Mouse (Mus musculus): ENCODE results near the gene Inpp5e. TPM values are rescaled to one million over a fixed set of nuclear protein-coding genes. Genes with fewer than 3 reads are reported as not detected.
A peak's percentile ranks its signal among the peaks of the same experiment; 100 is the strongest.
"Not testable (repeated sequence)": the region's sequence is repeated elsewhere in the genome, so short reads cannot be mapped to it uniquely, and the experiment has no call there.

The Inpp5e gene
- polyA plus RNA-seq, 1 experiment from 2014 or later: 25.7 TPM

DNA sequence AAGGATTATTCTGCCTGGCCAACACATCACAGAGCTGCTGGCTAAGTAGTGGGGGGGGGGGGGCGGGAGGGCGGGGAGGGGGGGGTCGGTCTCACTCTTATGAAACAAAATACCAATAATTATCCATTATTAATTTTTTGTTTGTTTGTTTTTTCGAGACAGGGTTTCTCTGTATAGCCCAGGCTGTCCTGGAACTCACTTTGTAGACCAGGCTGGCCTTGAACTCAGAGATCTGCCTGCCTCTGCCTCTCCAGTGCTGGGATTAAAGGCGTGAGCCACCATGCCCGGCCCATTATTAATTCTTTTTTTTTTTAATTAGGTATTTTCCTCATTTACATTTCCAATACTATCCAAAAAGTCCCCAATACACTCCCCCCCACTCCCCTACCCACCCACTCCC lies 28.1 kb downstream of the Inpp5e start:
- H3K9me3 ChIP-seq; ATAC-seq (ENCODE audit: low FRiP score, low read depth); H3K27me3 ChIP-seq; H3K27ac ChIP-seq: not testable (repeated sequence)
- WGBS: 28% methylated on average over 6 of the region's 6 CpGs
- H3K4me3 ChIP-seq: peak overlapping the region; percentile 85
- H3K36me3 ChIP-seq: peaks cover 67% of the 10 kb centered on the region
- peak overlapping the region; percentile 86 for H3K4me2 ChIP-seq (replicated peaks)
- H3K4me1 ChIP-seq: peaks cover 12% of the 10 kb centered on the region
- peak overlapping the region; percentile 85 for H3K9ac ChIP-seq

DNA sequence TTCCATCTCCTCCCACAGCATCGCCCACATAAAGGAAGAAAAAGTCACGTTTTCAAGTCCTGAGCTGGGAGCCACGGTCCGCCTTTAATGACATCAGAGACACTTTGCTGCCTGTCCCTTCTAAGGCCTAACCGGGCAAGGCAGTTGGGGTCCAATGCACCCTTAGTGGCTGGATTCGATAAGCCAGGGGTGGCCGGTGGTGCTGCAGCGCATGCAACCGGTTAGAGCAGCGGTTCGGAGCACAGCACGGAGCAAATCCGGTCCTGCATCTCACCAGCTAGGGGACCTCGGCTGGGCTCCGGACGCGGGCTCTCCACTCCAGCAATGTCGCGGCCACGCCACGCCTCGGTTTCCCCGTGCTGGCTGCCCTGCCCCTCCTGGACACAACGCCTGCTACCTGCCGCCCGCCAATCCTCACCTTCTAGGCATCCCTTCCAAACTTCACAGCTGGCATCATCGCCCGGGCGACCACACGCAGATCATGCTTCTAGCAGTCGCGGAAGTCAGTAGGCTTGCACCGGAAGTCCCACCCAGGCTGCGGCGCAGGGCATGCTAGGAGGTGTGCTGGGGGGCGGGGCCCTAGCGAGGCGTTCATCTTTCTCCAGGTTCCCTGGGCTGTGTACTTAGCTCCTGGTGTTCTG lies 28.8 kb downstream of the Inpp5e start, which contains the start of gene Snapc4:
Snapc4 (minus strand) TSS at position 523 of the 641 bp plus-strand sequence.
- Histone ChIP-seq H3K9me3 (no peaks in the 10 kb centered on the region), H3K4me1 (peaks cover 12% of the 10 kb centered on the region), H3K27me3 (no peaks in the 10 kb centered on the region), H3K9ac (peak within 1 kb of the TSS; percentile 85), H3K4me3 (peak within 1 kb of the TSS; percentile 85), H3K4me2 (replicated peaks) (peak within 1 kb of the TSS; percentile 86), H3K36me3 (peaks cover 67% of the 10 kb centered on the region), H3K27ac (0 out of 2 replicates have a peak within 1 kb of the TSS, but pooled peaks have one; percentile 22)
- peak; percentile 95 for ATAC-seq (ENCODE audit: low FRiP score, low read depth)
- under 1% methylated on average over 38 of the region's 38 CpGs for WGBS

GRCm38 (mm10) chr2:26372396-26372795 lies 36.6 kb downstream of the Inpp5e start:
- WGBS: 93% methylated on average over 8 of the region's 8 CpGs
- Histone ChIP-seq H3K4me1 (no peaks in the 10 kb centered on the region), H3K27ac (no peak overlapping the region), H3K9me3 (no peaks in the 10 kb centered on the region), H3K4me3 (no peak overlapping the region), H3K4me2 (replicated peaks) (no peak overlapping the region), H3K36me3 (peaks cover 99% of the 10 kb centered on the region), H3K9ac (no peak overlapping the region), H3K27me3 (no peaks in the 10 kb centered on the region)
- ATAC-seq (ENCODE audit: low FRiP score, low read depth): no peak

GRCm38 (mm10) chr2:26368572-26368971 lies 40.4 kb downstream of the Inpp5e start:
- H3K9me3 ChIP-seq: no peaks in the 10 kb centered on the region
- peak overlapping the region; percentile 5; the same call in 1 of the 2 replicates for H3K9ac ChIP-seq
- no peak overlapping the region for H3K27ac ChIP-seq
- no peak overlapping the region for H3K4me3 ChIP-seq
- no peaks in the 10 kb centered on the region for H3K27me3 ChIP-seq
- H3K4me2 ChIP-seq (replicated peaks): no peak overlapping the region
- 84% methylated on average over 1 of the region's 1 CpGs for WGBS
- ATAC-seq (ENCODE audit: low FRiP score, low read depth): no peak
- H3K4me1 ChIP-seq: no peaks in the 10 kb centered on the region
- H3K36me3 ChIP-seq: peaks cover 99% of the 10 kb centered on the region

DNA sequence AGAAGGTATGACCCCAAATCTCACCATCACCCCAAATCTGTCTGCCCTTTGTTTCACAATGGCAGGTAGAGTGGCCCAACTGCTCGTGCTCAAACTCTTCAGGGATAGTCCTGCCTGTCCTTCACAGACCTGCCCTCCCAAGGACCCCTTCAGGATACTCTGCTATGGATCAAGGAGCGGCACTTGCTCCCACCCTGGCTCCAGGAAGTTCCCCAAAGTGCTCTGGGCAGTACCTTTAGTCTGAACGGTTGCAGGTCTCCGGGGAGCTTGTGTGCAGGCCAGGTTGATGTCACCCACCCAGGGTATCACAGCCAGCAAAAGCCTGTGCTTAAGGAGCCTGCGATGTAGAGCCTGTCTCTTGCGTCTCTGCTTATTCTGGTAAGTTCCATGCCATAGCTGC lies 41.1 kb downstream of the Inpp5e start:
- no peak for ATAC-seq (ENCODE audit: low FRiP score, low read depth)
- H3K36me3 ChIP-seq: peaks cover 99% of the 10 kb centered on the region
- WGBS: 91% methylated on average over 6 of the region's 6 CpGs

DNA sequence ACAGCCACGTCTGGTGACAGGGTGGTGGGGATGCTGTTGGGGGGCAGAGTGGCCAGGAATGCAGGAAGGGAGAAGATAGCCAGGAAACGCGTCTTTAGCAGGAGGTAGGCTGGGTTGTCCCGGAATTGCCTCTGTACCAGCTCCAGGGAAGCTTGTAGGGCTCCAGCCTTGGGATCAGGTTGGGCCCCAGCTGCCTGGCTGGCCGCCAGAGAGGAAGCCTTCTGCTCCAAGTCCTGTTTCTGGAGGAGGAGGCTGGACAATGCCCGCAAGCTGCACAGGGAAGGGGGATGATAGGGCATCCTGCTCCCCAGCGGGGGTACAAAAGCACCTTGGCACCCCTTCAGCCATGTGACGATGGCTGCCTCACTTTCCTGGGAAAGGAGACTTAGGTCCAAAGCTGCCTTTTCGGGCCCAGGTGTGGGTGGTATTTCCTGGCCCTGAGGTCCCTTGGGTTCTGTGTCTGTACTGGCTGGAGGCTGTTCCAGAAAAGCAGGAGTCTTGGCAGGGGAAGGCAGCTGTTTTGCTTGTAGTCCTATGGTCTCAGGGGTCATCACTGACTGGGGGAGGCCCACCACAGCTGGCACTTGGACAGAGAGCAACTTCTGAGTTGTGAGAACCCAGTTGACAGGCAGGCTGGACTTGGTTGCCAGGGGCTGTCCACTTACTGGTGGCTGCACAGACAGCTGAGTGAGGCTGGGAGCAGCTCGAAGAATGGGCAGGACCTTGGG lies 44.1 kb downstream of the Inpp5e start:
- H3K36me3 ChIP-seq: peaks cover 75% of the 10 kb centered on the region
- WGBS: 86% methylated on average over 10 of the region's 10 CpGs
- no peak overlapping the region for H3K27ac ChIP-seq

More for the DNA sequence above, 41.1 kb downstream of the Inpp5e start:
- Histone ChIP-seq H3K9me3 (no peaks in the 10 kb centered on the region), H3K4me1 (no peaks in the 10 kb centered on the region), H3K4me3 (no peak overlapping the region), H3K4me2 (replicated peaks) (no peak overlapping the region), H3K27me3 (no peaks in the 10 kb centered on the region), H3K27ac (no peak overlapping the region), H3K9ac (no peak overlapping the region)

GRCm38 (mm10) chr2:26363481-26363880 lies 45.5 kb downstream of the Inpp5e start:
- H3K27ac ChIP-seq: no peak overlapping the region
- ATAC-seq (ENCODE audit: low FRiP score, low read depth): no peak
- no peaks in the 10 kb centered on the region for H3K27me3 ChIP-seq
- WGBS: 87% methylated on average over 5 of the region's 5 CpGs
- no peaks in the 10 kb centered on the region for H3K9me3 ChIP-seq
- H3K36me3 ChIP-seq: peaks cover 61% of the 10 kb centered on the region
- no peak overlapping the region for H3K4me2 ChIP-seq (replicated peaks)
- no peak overlapping the region for H3K4me3 ChIP-seq
- H3K9ac ChIP-seq: no peak overlapping the region
- no peaks in the 10 kb centered on the region for H3K4me1 ChIP-seq

More for the DNA sequence above, 44.1 kb downstream of the Inpp5e start:
- no peaks in the 10 kb centered on the region for H3K4me1 ChIP-seq
- ATAC-seq (ENCODE audit: low FRiP score, low read depth): no peak
- no peaks in the 10 kb centered on the region for H3K9me3 ChIP-seq
- H3K4me3 ChIP-seq: no peak overlapping the region
- H3K9ac ChIP-seq: peak overlapping the region; percentile 21; the same call in 1 of the 2 replicates
- H3K27me3 ChIP-seq: no peaks in the 10 kb centered on the region
- H3K4me2 ChIP-seq (replicated peaks): no peak overlapping the region

DNA sequence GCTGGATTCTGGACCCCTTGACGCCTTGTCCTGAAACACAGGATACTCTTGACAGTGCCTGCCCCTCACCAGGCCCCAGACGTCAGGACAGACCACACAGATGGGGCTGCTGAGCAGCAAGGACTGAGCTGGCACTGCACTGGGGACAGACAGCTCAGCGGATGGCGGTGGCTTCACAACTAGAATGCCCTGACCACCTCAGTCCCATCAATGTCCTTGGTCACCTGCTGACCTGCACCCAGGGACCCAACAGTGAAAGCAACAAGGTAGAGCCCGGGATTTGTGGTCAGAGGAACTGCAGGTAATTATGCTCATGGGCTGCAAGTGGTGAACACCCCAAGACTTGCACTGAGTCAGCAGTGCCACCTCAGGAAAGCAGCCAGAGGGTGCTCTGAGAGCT lies 46.0 kb downstream of the Inpp5e start:
- Histone ChIP-seq H3K4me2 (replicated peaks) (no peak overlapping the region), H3K4me3 (no peak overlapping the region), H3K27me3 (no peaks in the 10 kb centered on the region), H3K9me3 (no peaks in the 10 kb centered on the region), H3K36me3 (peaks cover 56% of the 10 kb centered on the region), H3K27ac (no peak overlapping the region), H3K4me1 (no peaks in the 10 kb centered on the region), H3K9ac (no peak overlapping the region)
- no peak for ATAC-seq (ENCODE audit: low FRiP score, low read depth)
- WGBS: 88% methylated on average over 5 of the region's 5 CpGs

DNA sequence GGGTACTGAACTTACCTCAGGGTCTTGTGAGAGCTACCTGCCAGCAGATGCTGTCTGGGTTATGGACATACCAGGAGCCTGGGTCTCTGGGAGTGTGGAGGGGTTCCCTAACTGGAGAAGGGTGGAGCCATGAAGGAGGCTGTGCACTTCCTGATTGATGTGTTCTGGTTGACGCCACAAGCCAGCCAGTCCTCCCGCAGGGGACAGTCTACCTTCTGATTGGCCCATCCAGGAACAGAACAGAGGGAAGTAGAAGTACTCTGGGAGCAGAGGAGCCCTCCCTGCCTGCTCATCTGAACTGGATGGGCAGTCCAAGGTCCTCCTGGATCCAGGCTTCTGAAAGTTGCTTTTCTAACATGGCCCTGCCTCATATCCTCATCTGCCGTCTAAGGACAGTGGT lies 48.2 kb downstream of the Inpp5e start, which contains the start of gene Card9:
Card9 (minus strand) TSS at position 147 of the 400 bp plus-strand sequence.
- Histone ChIP-seq H3K9me3 (no peaks in the 10 kb centered on the region), H3K9ac (no peak within 1 kb of the TSS), H3K4me2 (replicated peaks) (no peak within 1 kb of the TSS), H3K36me3 (peaks cover 34% of the 10 kb centered on the region), H3K4me1 (no peaks in the 10 kb centered on the region), H3K4me3 (no peak within 1 kb of the TSS), H3K27me3 (no peaks in the 10 kb centered on the region), H3K27ac (no peak within 1 kb of the TSS)
- WGBS: 45% methylated on average over 3 of the region's 3 CpGs
- ATAC-seq (ENCODE audit: low FRiP score, low read depth): no peak

GRCm38 (mm10) chr2:26359983-26360382 lies 49.0 kb downstream of the Inpp5e start:
- Histone ChIP-seq H3K27me3 (no peaks in the 10 kb centered on the region), H3K36me3 (peaks cover 26% of the 10 kb centered on the region), H3K4me2 (replicated peaks) (no peak overlapping the region), H3K4me3 (no peak overlapping the region), H3K4me1 (no peaks in the 10 kb centered on the region), H3K27ac (no peak overlapping the region), H3K9me3 (no peaks in the 10 kb centered on the region), H3K9ac (no peak overlapping the region)
- 0 out of 2 replicates have a peak, but pooled peaks have one; percentile 2 for ATAC-seq (ENCODE audit: low FRiP score, low read depth)
- WGBS: 88% methylated on average over 6 of the region's 6 CpGs

DNA sequence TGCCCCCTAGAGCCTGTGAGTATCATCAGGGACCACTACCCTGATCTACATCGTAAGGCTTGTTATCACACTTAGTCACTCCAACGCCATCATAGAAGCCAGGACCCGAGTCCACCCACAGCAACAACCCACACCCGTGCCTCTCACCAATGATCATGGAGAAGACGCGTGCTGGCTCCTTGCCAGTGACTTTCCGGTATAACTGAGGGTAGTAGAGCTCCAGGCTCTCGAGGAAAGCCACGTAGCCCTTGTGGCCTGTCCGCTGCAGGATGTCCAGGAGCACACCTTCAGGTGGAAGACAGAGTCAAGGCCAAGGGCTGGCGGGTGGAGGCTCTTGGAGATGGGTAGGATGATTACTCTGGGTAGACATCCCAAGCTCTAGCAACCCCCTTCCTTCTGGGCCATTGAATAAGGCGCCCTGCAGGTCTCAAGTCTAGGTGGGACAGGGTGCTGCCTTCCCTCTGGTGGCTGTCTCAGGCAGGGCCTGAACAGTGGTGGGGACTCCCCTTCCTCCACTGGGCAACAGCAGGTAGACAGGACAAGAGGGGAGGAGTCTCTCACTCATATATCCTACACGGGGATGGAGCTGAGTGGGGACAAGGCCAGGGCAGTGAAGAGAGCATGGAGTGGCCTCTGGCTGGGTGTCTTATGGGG lies 50.2 kb downstream of the Inpp5e start:
- Histone ChIP-seq H3K9ac (no peak overlapping the region), H3K9me3 (no peaks in the 10 kb centered on the region), H3K4me3 (no peak overlapping the region), H3K4me2 (replicated peaks) (no peak overlapping the region), H3K36me3 (peaks cover 14% of the 10 kb centered on the region), H3K27ac (no peak overlapping the region), H3K4me1 (no peaks in the 10 kb centered on the region), H3K27me3 (no peaks in the 10 kb centered on the region)
- 90% methylated on average over 13 of the region's 13 CpGs for WGBS
- ATAC-seq (ENCODE audit: low FRiP score, low read depth): no peak

DNA sequence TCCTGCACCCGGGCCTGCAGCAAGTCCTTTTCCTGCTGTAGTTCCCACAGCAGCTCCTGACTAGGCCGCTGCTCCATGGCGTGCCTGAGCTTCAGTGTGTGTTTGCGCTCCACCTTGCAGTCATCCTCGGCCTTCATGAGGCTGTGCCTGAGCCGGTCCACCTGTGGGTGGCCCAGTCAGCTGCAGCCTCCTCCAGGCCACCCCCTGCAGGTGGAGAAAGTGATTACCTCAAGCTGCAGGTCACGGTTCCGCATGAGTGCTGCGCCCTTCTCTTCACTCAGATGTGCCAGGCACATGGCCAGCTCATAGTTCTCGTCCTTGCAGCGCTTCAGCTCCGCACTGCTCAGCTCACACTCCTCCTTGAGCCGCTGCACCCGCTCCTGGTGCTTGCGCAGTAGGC lies 51.5 kb downstream of the Inpp5e start:
- Histone ChIP-seq H3K4me3 (no peak overlapping the region), H3K9me3 (no peaks in the 10 kb centered on the region), H3K4me2 (replicated peaks) (no peak overlapping the region), H3K27ac (no peak overlapping the region), H3K4me1 (peaks cover 6% of the 10 kb centered on the region), H3K9ac (no peak overlapping the region), H3K27me3 (no peaks in the 10 kb centered on the region), H3K36me3 (peaks cover 1% of the 10 kb centered on the region; the same call in 1 of the 2 replicates)
- ATAC-seq (ENCODE audit: low FRiP score, low read depth): no peak
- 53% methylated on average over 15 of the region's 15 CpGs for WGBS

Measured in limb, embryonic 13.5 days (tissue).